Mouse (Mus musculus): ENCODE measurements around the gene Asprv1. TPM values are rescaled to one million over a fixed set of nuclear protein-coding genes. Genes with fewer than 3 reads are reported as not detected.

The Asprv1 gene
- polyA plus RNA-seq (2015; fragmentation: Illumina TruSeq; extraction: RNeasy Lipid Tissue Mini Kit (QIAGEN cat#74804); ENCODE audit: insufficient read depth, low replicate concordance): 3.7 TPM

GRCm38 (mm10) chr6:86627946-86628345, at the start of gene Asprv1:
Asprv1 (plus strand) TSS chr6:86628164.

GRCm38 (mm10) chr6:86668580-86669239, 40.7 kb downstream of the Asprv1 start, which contains the start of gene Mxd1:
Mxd1 (minus strand) TSS chr6:86669161.

Other genes with a start within 250 kb of the Asprv1 start
- gene Pcyox1, start 231.0 kb upstream of the Asprv1 start, polyA plus RNA-seq (2015; fragmentation: Illumina TruSeq; extraction: RNeasy Lipid Tissue Mini Kit (QIAGEN cat#74804); ENCODE audit: insufficient read depth, low replicate concordance): 37.4 TPM
- gene Tia1, start 223.9 kb upstream of the Asprv1 start, polyA plus RNA-seq (2015; fragmentation: Illumina TruSeq; extraction: RNeasy Lipid Tissue Mini Kit (QIAGEN cat#74804); ENCODE audit: insufficient read depth, low replicate concordance): 163 TPM
- gene Gm44790, start 201.5 kb upstream of the Asprv1 start, polyA plus RNA-seq (2015; fragmentation: Illumina TruSeq; extraction: RNeasy Lipid Tissue Mini Kit (QIAGEN cat#74804); ENCODE audit: insufficient read depth, low replicate concordance): not detected
- 29.2 TPM for gene C87436, start 189.8 kb upstream of the Asprv1 start, polyA plus RNA-seq (2015; fragmentation: Illumina TruSeq; extraction: RNeasy Lipid Tissue Mini Kit (QIAGEN cat#74804); ENCODE audit: insufficient read depth, low replicate concordance)
- 121 TPM for gene Pcbp1, start 101.8 kb upstream of the Asprv1 start, polyA plus RNA-seq (2015; fragmentation: Illumina TruSeq; extraction: RNeasy Lipid Tissue Mini Kit (QIAGEN cat#74804); ENCODE audit: insufficient read depth, low replicate concordance)
- 26.4 TPM for gene Mxd1, start 41.0 kb downstream of the Asprv1 start, polyA plus RNA-seq (2015; fragmentation: Illumina TruSeq; extraction: RNeasy Lipid Tissue Mini Kit (QIAGEN cat#74804); ENCODE audit: insufficient read depth, low replicate concordance)
- 67.8 TPM for gene Snrnp27, start 56.4 kb downstream of the Asprv1 start, polyA plus RNA-seq (2015; fragmentation: Illumina TruSeq; extraction: RNeasy Lipid Tissue Mini Kit (QIAGEN cat#74804); ENCODE audit: insufficient read depth, low replicate concordance)
- gene Gmcl1, start 105.2 kb downstream of the Asprv1 start, polyA plus RNA-seq (2015; fragmentation: Illumina TruSeq; extraction: RNeasy Lipid Tissue Mini Kit (QIAGEN cat#74804); ENCODE audit: insufficient read depth, low replicate concordance): 38.0 TPM
- 41.2 TPM for gene Anxa4, start 165.4 kb downstream of the Asprv1 start, polyA plus RNA-seq (2015; fragmentation: Illumina TruSeq; extraction: RNeasy Lipid Tissue Mini Kit (QIAGEN cat#74804); ENCODE audit: insufficient read depth, low replicate concordance)
- gene Aak1, start 221.4 kb downstream of the Asprv1 start, polyA plus RNA-seq (2015; fragmentation: Illumina TruSeq; extraction: RNeasy Lipid Tissue Mini Kit (QIAGEN cat#74804); ENCODE audit: insufficient read depth, low replicate concordance): 30.6 TPM